In the genomic region with DNA sequence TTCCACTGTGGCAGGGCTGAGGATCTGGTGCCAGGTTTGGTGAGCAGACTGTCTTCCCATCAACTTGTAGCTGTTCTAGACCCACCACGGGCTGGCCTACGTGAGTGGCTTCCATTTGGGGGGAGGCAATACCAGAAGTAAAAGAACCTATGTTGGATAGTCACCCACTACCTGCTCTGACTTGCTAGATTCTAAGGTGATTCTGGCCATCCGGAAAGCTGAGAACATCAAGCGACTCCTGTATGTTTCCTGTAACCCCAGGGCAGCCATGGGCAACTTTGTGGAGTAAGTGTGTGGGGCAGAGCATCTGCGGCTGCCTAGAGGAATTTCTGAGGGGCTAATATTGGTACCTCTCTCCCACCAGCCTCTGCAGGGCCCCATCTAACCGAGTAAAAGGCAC, we compare ENCODE assay signal across 38 mouse cellular contexts. TPM values are rescaled to one million over a fixed set of nuclear protein-coding genes. Genes with fewer than 3 reads are reported as not detected.
"Had no signal": no experiment of that assay in that cellular context is flagged by ENCODE, and none has a peak within 500 bp of the region (broad histone marks: within the 10 kb centered on the region; RNA-seq: fewer than 3 reads in every experiment).

No protein-coding gene starts in this region.

- H3K4me3 ChIP-seq: heart, embryonic 13.5 days; heart, embryonic 15.5 days; intestine, embryonic 15.5 days; left cerebral cortex, adult 2 months; limb, embryonic 10.5 days; limb, embryonic 12.5 days; liver, embryonic 15.5 days had no signal

- ATAC-seq: hindbrain, embryonic 16.5 days; inflammation-experienced regulatory T-cells, adult 6 months; intestine, embryonic 15.5 days; intestine, postnatal 0 days; liver, postnatal 0 days had no signal

- DNase-seq: gastrocnemius, postnatal 14 days; gastrocnemius, postnatal 36 days; heart, adult 18-20 months; heart, postnatal 4 days; kidney, adult 18-20 months; kidney, adult 8-10 months; kidney, postnatal 10 days; kidney, postnatal 25 days; kidney, postnatal 4 days; liver; liver, postnatal 0 days had no signal

- H3K9me3 ChIP-seq: heart, embryonic 13.5 days; heart, embryonic 15.5 days; intestine, embryonic 15.5 days; limb, embryonic 10.5 days; limb, embryonic 12.5 days; liver, embryonic 15.5 days had no signal

- H3K27me3 ChIP-seq: heart, embryonic 13.5 days; heart, embryonic 15.5 days; intestine, embryonic 15.5 days; limb, embryonic 12.5 days; liver, embryonic 15.5 days had no signal

- H3K27ac ChIP-seq: heart, embryonic 13.5 days; heart, embryonic 15.5 days; hindbrain, embryonic 14.5 days; intestine, embryonic 15.5 days; left cerebral cortex, adult 2 months; limb, embryonic 10.5 days; limb, embryonic 12.5 days had no signal

- H3K9ac ChIP-seq: heart, embryonic 13.5 days; heart, embryonic 15.5 days; hindbrain, embryonic 14.5 days; intestine, embryonic 15.5 days; limb, embryonic 12.5 days; liver, embryonic 15.5 days; liver, postnatal 0 days had no signal

- H3K4me2 ChIP-seq: heart, embryonic 11.5 days; heart, embryonic 13.5 days; heart, embryonic 15.5 days; hindbrain, embryonic 14.5 days; intestine, embryonic 15.5 days; limb, embryonic 12.5 days; liver, embryonic 11.5 days; liver, embryonic 15.5 days had no signal

RNA-seq across cellular contexts. Expression of gene Gm49776, which starts 5.4 kb away (rescaled TPM):
- total RNA-seq: gastrocnemius, adult 18-20 months; gastrocnemius, adult 8-10 months; gastrocnemius, postnatal 14 days; gastrocnemius, postnatal 36 days; heart, adult 18-20 months; heart, postnatal 25 days; heart, postnatal 4 days; layer of hippocampus, adult 18-20 months; layer of hippocampus, postnatal 10 days; left cerebral cortex, adult 2 months; left cerebral cortex, postnatal 14 days; left cerebral cortex, postnatal 36 days had no signal
- polyA plus RNA-seq: gonadal fat pad, adult 2 months; heart, embryonic 11.5 days; hindbrain, embryonic 14.5 days; hindbrain, embryonic 16.5 days; inflammation-experienced regulatory T-cells, adult 6 months; kidney, embryonic 16.5 days; limb, embryonic 10.5 days; liver, embryonic 15.5 days; liver, postnatal 0 days had no signal

RNA-seq across cellular contexts. Expression of gene Ccdc188, which starts 35.1 kb away (rescaled TPM):
- total RNA-seq: gastrocnemius, adult 18-20 months; gastrocnemius, adult 8-10 months; gastrocnemius, postnatal 14 days; gastrocnemius, postnatal 36 days; heart, adult 18-20 months; heart, postnatal 25 days; heart, postnatal 4 days; layer of hippocampus, adult 18-20 months; layer of hippocampus, postnatal 10 days; layer of hippocampus, postnatal 25 days; left cerebral cortex, adult 2 months; left cerebral cortex, postnatal 14 days had no signal
- polyA plus RNA-seq: heart, embryonic 11.5 days; heart, embryonic 13.5 days; heart, embryonic 15.5 days; heart, postnatal 0 days; hindbrain, embryonic 11.5 days; hindbrain, embryonic 14.5 days; hindbrain, embryonic 16.5 days; inflammation-experienced regulatory T-cells, adult 6 months; intestine, embryonic 15.5 days; intestine, postnatal 0 days; kidney, embryonic 14.5 days; kidney, embryonic 16.5 days; limb, embryonic 10.5 days; limb, embryonic 12.5 days; limb, embryonic 14.5 days; liver, embryonic 11.5 days; liver, embryonic 15.5 days; liver, postnatal 0 days had no signal
